Mouse (Mus musculus): Measurements from ENCODE around the gene Col5a3. TPM values are rescaled to one million over a fixed set of nuclear protein-coding genes. Genes with fewer than 3 reads are reported as not detected.

Gene Col5a3
- total RNA-seq, 2 experiments from 2014 or later, result 1.8 to 2.3 TPM

DNA sequence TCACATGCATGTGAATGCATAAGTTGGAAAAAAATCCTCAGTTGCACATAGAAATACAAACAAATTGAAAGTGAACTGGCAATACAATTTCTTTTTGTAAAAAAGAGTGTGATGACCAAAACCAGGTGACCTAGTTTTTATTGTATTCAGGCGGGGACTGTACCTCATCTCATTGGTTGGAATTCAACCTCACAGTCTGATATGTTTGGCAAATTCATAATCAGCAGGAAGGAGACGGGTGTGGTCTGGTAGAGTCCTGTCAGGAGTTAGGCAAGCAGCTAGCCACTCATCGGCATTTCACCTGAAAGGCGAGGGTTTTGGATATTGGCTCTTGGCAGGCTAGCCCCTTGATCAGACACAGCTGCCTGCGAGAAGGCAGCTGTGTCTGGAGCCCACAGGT lies 65.7 kb downstream of the Col5a3 start:
- no peak for DNase-seq (ENCODE audit: low spot score in 2 of 2)

- DNase-seq (ENCODE audit: low spot score in 2 of 2), result no peak
These were observed 66.3 kb downstream of the Col5a3 start for GRCm38 (mm10) chr9:20748540-20748939.

GRCm38 (mm10) chr9:20747682-20748081 lies 67.2 kb downstream of the Col5a3 start:
- no peak for DNase-seq (ENCODE audit: low spot score in 2 of 2)

DNA sequence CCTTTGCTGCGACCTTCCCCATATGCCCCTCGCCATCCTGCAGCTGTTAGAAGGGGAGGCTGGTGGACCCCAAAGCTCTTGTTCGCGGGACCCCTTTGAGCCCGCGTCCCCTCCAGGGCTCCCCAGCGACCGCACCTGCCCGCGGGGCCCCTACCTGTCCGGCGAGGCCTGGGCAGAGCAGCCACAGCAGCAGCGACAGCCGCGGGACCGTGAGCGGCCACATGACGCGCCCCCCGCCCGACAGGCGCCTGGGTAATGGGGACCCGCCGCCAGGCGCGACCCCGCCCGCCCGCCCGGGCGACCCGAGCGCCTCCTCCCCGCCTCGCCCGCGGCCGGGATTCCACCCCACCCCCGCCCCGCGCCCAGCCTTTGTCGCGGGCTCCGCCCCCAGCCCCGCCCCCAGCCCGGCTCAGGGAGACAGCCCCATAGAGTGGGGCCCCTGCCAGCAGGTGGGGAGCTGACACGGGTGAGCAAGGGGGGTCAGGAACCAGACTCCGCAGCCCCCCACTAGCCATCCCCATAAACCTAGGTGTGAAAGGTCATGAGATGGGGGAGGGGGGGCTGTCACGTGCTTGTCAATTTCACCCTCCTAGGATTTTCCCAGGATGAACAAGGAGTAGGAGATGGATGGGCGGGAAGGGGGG lies 68.7 kb downstream of the Col5a3 start, which contains the start of gene Olfm2:
Gene Olfm2 (minus strand): TSS at position 333 of the 644 bp plus-strand sequence.
- peak; percentile 22 to 52 for DNase-seq (ENCODE audit: low spot score in 2 of 2)

- DNase-seq (ENCODE audit: low spot score in 2 of 2), result no peak
These were observed 69.5 kb downstream of the Col5a3 start for GRCm38 (mm10) chr9:20745129-20745966.

- peak; percentile 68 to 72 for DNase-seq (ENCODE audit: low spot score in 2 of 2)
These were observed 70.7 kb downstream of the Col5a3 start for GRCm38 (mm10) chr9:20743946-20744738.

DNA sequence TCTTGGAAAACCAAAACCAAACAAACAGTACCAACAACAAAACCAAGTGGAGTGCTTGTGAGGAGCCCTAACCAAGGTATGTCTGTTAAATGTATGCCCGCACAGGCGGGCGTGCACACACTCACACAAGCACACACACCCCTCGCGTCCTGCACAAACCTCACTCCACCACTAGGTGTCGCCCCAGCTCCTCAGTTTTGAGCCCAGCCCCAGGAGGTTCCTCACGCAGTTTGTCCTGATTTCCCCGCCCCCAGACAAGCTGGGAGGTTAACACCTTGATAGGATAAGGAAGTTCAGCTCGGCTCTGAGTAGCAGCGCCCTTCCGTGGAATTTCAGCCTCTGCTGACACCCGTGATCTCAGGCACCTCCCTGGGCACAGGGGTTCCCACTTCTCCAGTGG lies 74.5 kb downstream of the Col5a3 start:
- peak; percentile 87 to 89 for DNase-seq (ENCODE audit: low spot score in 2 of 2)

DNA sequence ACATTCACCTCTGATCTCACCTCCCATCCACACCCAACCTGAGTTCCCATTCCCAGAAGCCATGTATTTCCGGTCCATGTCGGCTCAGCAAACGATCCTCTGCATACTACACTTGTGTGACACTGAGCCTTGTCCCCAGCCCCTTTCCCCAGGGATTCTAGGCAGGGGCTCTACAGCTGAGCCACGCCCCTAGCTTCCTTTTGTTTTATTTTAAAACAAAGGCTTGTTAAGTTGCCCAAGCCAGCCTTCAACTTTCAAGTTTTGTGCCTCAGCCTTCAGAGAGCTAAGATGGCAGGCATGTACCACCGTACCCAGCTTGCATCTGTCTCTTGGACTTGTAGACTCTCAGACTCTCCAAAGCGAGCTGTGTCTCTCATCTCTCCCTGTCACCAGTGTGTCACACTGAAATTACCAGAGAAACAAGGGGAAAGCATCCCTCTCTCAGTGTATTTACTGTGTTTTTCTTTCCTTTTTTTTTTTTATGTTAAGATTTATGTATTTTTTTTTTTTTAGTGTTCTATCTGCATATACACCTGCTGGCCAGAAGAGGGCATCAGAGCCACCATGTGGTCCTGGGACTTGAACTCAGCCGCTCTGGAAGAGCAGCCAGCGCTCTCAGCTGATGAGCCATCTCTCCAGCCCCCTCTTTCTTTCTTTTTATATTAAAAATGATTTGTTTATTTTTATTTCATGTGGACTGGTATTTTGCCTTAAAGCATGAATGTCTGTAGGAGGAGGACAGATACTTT lies 76.4 kb downstream of the Col5a3 start:
- no peak for DNase-seq (ENCODE audit: low spot score in 2 of 2)

GRCm38 (mm10) chr9:20737227-20737626 lies 77.6 kb downstream of the Col5a3 start:
- no peak for DNase-seq (ENCODE audit: low spot score in 2 of 2)

DNA sequence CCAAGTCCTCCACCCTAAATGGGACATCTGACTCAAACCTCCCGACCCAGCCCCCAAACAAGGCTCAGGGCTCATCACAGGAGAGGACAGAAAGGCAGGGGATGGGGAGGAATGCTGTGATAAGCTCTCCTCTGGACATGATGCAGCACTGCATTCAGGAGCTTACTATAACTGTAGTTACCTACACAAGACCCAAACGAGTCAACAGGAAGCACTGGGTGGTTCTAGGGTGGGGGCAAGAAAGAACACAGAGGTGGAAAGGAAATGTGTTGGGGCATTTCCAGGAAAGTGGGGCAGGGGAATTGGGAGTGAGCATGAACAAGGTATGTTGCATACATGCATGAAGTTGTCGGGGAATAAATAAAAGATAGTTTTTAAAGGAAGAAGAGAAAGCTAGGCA lies 80.2 kb downstream of the Col5a3 start:
- no peak for DNase-seq (ENCODE audit: low spot score in 2 of 2)

DNA sequence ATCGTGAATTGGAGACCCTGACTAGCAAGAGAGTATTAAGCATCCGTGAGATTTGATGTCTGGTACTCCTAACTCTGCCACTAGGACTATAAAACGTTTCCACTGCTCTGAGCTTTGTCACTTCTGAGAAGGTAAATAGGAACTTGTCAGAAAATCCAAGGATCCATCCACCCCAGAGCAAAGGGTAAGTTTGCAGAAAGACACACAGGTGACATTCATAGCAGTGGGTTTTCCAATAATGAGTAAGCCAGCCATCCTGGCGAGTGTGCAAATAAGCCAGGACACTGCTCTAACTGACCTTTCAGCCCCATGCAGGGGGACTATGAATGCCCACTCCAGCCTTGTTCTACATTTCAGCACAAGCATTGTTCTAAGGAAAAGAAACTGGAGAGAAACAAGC lies 83.1 kb downstream of the Col5a3 start:
- no peak for DNase-seq (ENCODE audit: low spot score in 2 of 2)

- no peak for DNase-seq (ENCODE audit: low spot score in 2 of 2)
These were observed 85.4 kb downstream of the Col5a3 start for GRCm38 (mm10) chr9:20729451-20729850.

DNA sequence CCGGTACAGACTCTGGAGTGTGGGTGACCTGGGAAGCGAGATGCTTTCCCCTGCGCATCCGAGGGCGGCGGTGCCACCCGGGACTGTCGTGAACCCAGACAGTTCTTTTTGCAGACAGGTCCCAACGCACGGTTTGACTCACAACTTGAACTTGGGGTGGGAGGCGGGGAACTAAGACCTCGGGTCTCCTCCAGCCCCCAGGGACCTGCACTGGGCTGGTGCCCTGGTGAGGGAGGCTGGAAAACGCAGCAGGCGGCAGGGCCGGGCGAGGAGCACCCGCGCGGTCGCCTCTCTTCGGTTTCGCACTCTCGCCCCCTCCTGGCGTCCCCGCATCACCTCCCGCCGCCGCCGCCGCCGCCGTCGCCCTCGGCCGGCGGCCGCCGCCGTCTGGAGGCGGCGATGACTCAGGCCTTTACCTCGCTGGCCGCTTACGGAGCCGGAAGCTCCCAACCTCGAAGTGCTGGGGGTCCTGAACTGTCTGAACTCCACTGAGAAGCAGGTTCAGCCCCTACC lies 87.2 kb downstream of the Col5a3 start:
- peak; percentile 55 to 74 for DNase-seq (ENCODE audit: low spot score in 2 of 2)

DNA sequence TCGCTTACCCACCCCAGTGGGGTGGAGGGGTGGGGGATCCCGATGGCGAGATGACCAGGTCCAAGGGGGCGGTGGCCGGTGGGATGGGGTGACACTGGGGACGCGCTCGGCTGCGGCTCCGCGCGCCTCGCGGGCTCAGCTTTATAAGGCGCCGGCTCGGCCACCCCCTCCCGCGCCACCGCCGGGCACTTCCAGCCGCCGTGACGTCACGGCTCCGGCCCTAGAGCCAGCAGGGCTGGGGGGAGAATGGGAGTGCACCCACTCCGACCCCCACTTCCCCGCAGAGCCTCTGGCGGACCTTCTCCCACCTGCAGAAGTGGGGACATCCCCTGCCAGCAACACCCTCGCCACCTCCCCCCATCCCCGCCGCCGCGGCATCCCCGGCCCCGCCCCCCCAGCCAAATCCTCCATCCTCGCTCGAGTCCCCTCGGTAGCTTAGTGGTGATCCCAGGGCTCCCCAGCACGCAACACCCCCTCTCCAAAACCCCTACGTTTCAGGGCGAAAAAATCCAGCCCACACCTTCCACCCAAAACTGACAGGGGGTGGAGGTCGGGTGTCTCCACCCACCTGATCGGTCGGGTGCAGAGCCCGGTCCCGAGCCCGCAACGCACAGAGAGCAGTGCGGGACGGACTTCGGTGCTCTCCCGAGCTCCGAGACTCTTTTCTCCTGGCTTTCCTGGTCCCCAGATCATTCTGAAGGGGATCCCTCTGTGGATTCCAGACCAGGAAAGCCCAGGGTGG lies 87.8 kb downstream of the Col5a3 start:
- peak; percentile 34 to 51 for DNase-seq (ENCODE audit: low spot score in 2 of 2)

GRCm38 (mm10) chr9:20726134-20726858 lies 88.6 kb downstream of the Col5a3 start:
- peak; percentile 27 to 45 for DNase-seq (ENCODE audit: low spot score in 2 of 2)

GRCm38 (mm10) chr9:20721582-20721981 lies 93.3 kb downstream of the Col5a3 start:
- DNase-seq (ENCODE audit: low spot score in 2 of 2), result no peak

All from layer of hippocampus, postnatal 10 days (tissue).